Mouse (Mus musculus) heart, postnatal 10 days (tissue): ENCODE results near the gene Pi4k2b. TPM values are rescaled to one million over a fixed set of nuclear protein-coding genes. Genes with fewer than 3 reads are reported as not detected.
"Not testable (repeated sequence)": the region's sequence is repeated elsewhere in the genome, so short reads cannot be mapped to it uniquely, and the experiment has no call there.

ENCODE experiments used
- DNase-seq, 2 experiments: peaks; one replicate each; pipeline ENCODE4 v3.0.0; 2021
- intact Hi-C: fragments of 180-260 bp; cut with DNase I; formaldehyde crosslinking; loops from one replicate; pipeline ENCODE4 v1.15.1; 2025
- total RNA-seq, 2 experiments: library from RNA; stranded (reverse); gene quantifications; 2 replicates each; pipeline ENCODE4 v1.2.3; 2021

Pi4k2b gene
- total RNA-seq, 2 experiments from 2014 or later = 4.4 to 4.8 TPM

- DNase-seq, intact Hi-C loops: not testable (repeated sequence)
Measured at GRCm38 (mm10) chr5:52776466-52777354, 35.3 kb downstream of the Pi4k2b start.

- peak; percentile 85 to 90 for DNase-seq
- intact Hi-C loops = loop anchor here (5.0 kb wide), 2 partner anchors 50 to 110 kb away; partner anchors contain the start of gene Anapc4
Measured at GRCm38 (mm10) chr5:52782523-52783250, 41.3 kb downstream of the Pi4k2b start.

GRCm38 (mm10) chr5:52783251-52783620 is 41.9 kb downstream of the Pi4k2b start:
- no peak for DNase-seq
- intact Hi-C loops = loop anchor here (5.0 kb wide), 2 partner anchors 49 to 111 kb away; partner anchors contain the start of gene Anapc4

GRCm38 (mm10) chr5:52783957-52784356 is 42.6 kb downstream of the Pi4k2b start:
- intact Hi-C loops = loop anchor here (5.0 kb wide), 2 partner anchors 48 to 112 kb away; partner anchors contain the start of gene Anapc4
- no peak for DNase-seq

- intact Hi-C loops = no loop called here
- DNase-seq = no peak
Measured at GRCm38 (mm10) chr5:52786556-52787322, 45.4 kb downstream of the Pi4k2b start.

- intact Hi-C loops = no loop called here
- no peak for DNase-seq
Measured at GRCm38 (mm10) chr5:52793230-52793629, 51.9 kb downstream of the Pi4k2b start.

- intact Hi-C loops = no loop called here
- DNase-seq = peak in 1 of 2 experiments; percentile 9
Measured at GRCm38 (mm10) chr5:52794109-52794508, 52.7 kb downstream of the Pi4k2b start.

- intact Hi-C loops = no loop called here
- no peak for DNase-seq
Measured at GRCm38 (mm10) chr5:52799274-52799985, 58.1 kb downstream of the Pi4k2b start.

- intact Hi-C loops = no loop called here
- DNase-seq = no peak
Measured at GRCm38 (mm10) chr5:52805801-52806200, 64.4 kb downstream of the Pi4k2b start.

- intact Hi-C loops = no loop called here
- DNase-seq = no peak
Measured at GRCm38 (mm10) chr5:52806349-52806748, 65.0 kb downstream of the Pi4k2b start.

- intact Hi-C loops = no loop called here
- DNase-seq = no peak
Measured at GRCm38 (mm10) chr5:52807030-52807429, 65.7 kb downstream of the Pi4k2b start.

- DNase-seq = no peak
- intact Hi-C loops = no loop called here
Measured at GRCm38 (mm10) chr5:52810446-52810845, 69.1 kb downstream of the Pi4k2b start.

- intact Hi-C loops = no loop called here
- DNase-seq = no peak
Measured at GRCm38 (mm10) chr5:52811056-52811455, 69.7 kb downstream of the Pi4k2b start.

GRCm38 (mm10) chr5:52812456-52812855 is 71.1 kb downstream of the Pi4k2b start:
- intact Hi-C loops = no loop called here
- no peak for DNase-seq

- DNase-seq = no peak
- intact Hi-C loops = no loop called here
Measured at GRCm38 (mm10) chr5:52813312-52813711, 71.9 kb downstream of the Pi4k2b start.

GRCm38 (mm10) chr5:52818676-52819075 is 77.3 kb downstream of the Pi4k2b start:
- DNase-seq = peak in 1 of 2 experiments; percentile 10
- intact Hi-C loops = no loop called here
